Mouse (Mus musculus) kidney, postnatal 0 days (tissue): ENCODE measurements at regions not wholly inside any gene's neighbourhood (a gene's known extent, or its start where the extent isn't known, plus 50 kb on each side); places are given as distances from the start of the nearest gene placed in this dataset.

Source experiments
- ATAC-seq: fragments of 200-750 bp; cut with Nextera tagmentation; replicated peaks from 2 replicates; pipeline ENCODE4 v1.8.0; 2017; ENCODE audit warnings: low read depth, moderate number of reproducible peaks, moderate TSS enrichment, moderate library complexity; ENCODE audit not compliant: low FRiP score
- DNase-seq: peaks from one replicate; pipeline ENCODE4 v3.0.0-alpha.2; 2016; ENCODE audit warnings: low spot score
- H3K27ac ChIP-seq: fragments of 300-500 bp; sonication (generic); 2 replicates; pipeline ENCODE4 v1.5.1; 2014; ENCODE audit warnings: mild to moderate bottlenecking
- H3K27me3 ChIP-seq: fragments of 300-500 bp; sonication (generic); 2 replicates; pipeline ENCODE4 v1.6.1; 2014; ENCODE audit warnings: low read length, mixed read lengths; ENCODE audit not compliant: insufficient read depth
- H3K36me3 ChIP-seq: fragments of 300-500 bp; sonication (generic); 2 replicates; pipeline ENCODE4 v1.6.1; 2014; ENCODE audit warnings: low read length, mixed read lengths; ENCODE audit not compliant: insufficient read depth
- H3K4me1 ChIP-seq: fragments of 300-500 bp; sonication (generic); replicated peaks from 2 replicates; pipeline ENCODE4 v1.6.1; 2014; ENCODE audit warnings: antibody characterized with exemption, low read length, mixed read lengths; ENCODE audit not compliant: insufficient read depth
- H3K4me2 ChIP-seq: fragments of 300-500 bp; sonication (generic); 2 replicates; pipeline ENCODE4 v1.6.1; 2014; ENCODE audit warnings: mild to moderate bottlenecking, low read length, moderate library complexity, mixed read lengths
- H3K4me3 ChIP-seq: fragments of 300-500 bp; sonication (generic); replicated peaks from 2 replicates; pipeline ENCODE4 v1.5.1; 2014; ENCODE audit warnings: low read depth, low read length
- H3K9ac ChIP-seq: fragments of 300-500 bp; sonication (generic); 2 replicates; pipeline ENCODE4 v1.6.1; 2014; ENCODE audit warnings: low read depth, low read length
- H3K9me3 ChIP-seq: fragments of 300-500 bp; sonication (generic); replicated peaks from 2 replicates; pipeline ENCODE4 v1.6.1; 2016; ENCODE audit warnings: low read length, inconsistent platforms, mixed read lengths
- CTCF ChIP-seq: IDR thresholded peaks from 2 replicates; pipeline ENCODE4 v1.5.1; 2016; ENCODE audit warnings: antibody characterized with exemption, low read depth, mild to moderate bottlenecking, moderate library complexity
- WGBS: fragments of 180-500 bp; shearing (Covaris S2); extraction: QIAGEN DNeasy Blood & Tissue Kit; methylation state at CpG from one replicate; pipeline ENCODE4 v1.1.7; 2014; 5-methylcytosine and 5-hydroxymethylcytosine counted together

DNA sequence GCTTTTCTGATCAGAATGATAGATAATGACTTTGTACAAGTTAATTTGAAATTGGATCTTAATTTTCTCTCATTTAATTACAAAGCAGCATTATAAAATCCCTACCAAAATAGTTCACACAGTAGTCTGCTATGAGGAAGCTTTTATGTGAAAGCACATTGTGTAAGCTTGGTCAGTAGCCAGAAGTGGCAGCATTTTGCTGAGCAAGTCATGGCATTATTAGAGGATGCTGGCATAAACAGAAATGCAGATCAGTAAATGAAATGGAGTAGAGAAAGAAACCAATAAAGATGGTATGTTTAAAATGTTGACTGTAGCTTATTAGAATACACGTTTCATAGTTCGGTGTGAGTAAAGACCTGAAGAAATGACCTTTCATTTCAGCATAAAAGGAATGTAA lies 104.4 kb upstream of the Diaph2 start:
- TF ChIP-seq CTCF: no peak
- Histone ChIP-seq H3K4me2 (no peak overlapping the region), H3K9me3 (no peaks in the 10 kb centered on the region), H3K4me1 (no peaks in the 10 kb centered on the region), H3K27ac (no peak overlapping the region), H3K27me3 (no peaks in the 10 kb centered on the region), H3K9ac (no peak overlapping the region), H3K4me3 (no peak overlapping the region), H3K36me3 (no peaks in the 10 kb centered on the region)
- ATAC-seq (no peak), DNase-seq (no peak)
- 76% methylated on average over 2 of the region's 2 CpGs for WGBS

DNA sequence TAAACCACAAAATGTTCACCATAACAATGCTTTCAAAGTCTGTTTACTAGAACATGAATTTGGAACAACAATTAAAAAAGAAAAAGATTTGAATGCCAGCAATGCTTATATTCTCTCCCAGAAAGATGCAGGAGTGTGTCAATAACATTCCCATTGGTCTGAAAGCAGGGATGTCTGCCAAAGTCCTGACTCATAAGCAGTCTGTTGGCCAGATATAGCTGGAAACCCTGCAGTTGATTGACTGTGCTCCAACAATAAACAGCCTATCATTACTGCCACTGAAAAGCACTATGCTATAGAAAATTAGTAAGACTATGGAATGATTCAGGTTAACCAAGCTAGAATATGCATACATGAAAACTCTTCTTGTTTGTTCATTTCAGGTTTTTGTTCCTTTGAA lies 92.6 kb upstream of the Diaph2 start:
- H3K9ac ChIP-seq: no peak overlapping the region
- no peak overlapping the region for H3K27ac ChIP-seq
- no peaks in the 10 kb centered on the region for H3K9me3 ChIP-seq
- ATAC-seq (no peak), DNase-seq (no peak)
- H3K4me2 ChIP-seq: no peak overlapping the region
- H3K27me3 ChIP-seq: no peaks in the 10 kb centered on the region
- no peak for TF ChIP-seq CTCF
- no peak overlapping the region for H3K4me3 ChIP-seq
- H3K4me1 ChIP-seq: no peaks in the 10 kb centered on the region
- no peaks in the 10 kb centered on the region for H3K36me3 ChIP-seq

DNA sequence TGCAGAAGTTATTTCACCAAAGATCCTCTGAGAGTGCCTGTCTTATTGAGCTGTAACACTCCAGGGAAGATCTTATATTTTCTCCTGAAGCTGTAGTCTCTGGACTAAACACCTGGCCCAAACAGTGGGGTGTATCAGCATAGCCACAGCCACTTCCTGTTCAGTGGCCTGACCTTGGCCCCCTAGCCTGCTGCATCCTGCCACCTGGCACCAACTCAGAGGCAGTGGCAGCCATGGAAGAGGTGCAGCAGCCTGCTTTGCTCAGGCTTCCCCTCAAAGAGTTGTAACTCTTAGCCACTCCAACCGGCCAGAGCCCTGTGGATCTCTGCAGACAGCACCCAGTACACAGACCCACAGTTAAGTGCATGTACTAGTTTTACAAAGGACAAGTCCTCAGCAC lies 58.9 kb upstream of the Diaph2 start:
- H3K9me3 ChIP-seq: no peaks in the 10 kb centered on the region
- H3K27me3 ChIP-seq: no peaks in the 10 kb centered on the region
- H3K4me3 ChIP-seq: no peak overlapping the region
- ATAC-seq (no peak), DNase-seq (no peak)
- H3K4me2 ChIP-seq: no peak overlapping the region
- H3K4me1 ChIP-seq: no peaks in the 10 kb centered on the region
- H3K27ac ChIP-seq: no peak overlapping the region
- 69% methylated on average over 1 of the region's 1 CpGs for WGBS
- no peaks in the 10 kb centered on the region for H3K36me3 ChIP-seq
- no peak for TF ChIP-seq CTCF
- H3K9ac ChIP-seq: no peak overlapping the region
